Mouse (Mus musculus): ENCODE results near the gene Sept9. TPM values are rescaled to one million over a fixed set of nuclear protein-coding genes. Genes with fewer than 3 reads are reported as not detected.

Gene Sept9
- polyA plus RNA-seq, 1 experiment from 2014 or later = 149 TPM

DNA sequence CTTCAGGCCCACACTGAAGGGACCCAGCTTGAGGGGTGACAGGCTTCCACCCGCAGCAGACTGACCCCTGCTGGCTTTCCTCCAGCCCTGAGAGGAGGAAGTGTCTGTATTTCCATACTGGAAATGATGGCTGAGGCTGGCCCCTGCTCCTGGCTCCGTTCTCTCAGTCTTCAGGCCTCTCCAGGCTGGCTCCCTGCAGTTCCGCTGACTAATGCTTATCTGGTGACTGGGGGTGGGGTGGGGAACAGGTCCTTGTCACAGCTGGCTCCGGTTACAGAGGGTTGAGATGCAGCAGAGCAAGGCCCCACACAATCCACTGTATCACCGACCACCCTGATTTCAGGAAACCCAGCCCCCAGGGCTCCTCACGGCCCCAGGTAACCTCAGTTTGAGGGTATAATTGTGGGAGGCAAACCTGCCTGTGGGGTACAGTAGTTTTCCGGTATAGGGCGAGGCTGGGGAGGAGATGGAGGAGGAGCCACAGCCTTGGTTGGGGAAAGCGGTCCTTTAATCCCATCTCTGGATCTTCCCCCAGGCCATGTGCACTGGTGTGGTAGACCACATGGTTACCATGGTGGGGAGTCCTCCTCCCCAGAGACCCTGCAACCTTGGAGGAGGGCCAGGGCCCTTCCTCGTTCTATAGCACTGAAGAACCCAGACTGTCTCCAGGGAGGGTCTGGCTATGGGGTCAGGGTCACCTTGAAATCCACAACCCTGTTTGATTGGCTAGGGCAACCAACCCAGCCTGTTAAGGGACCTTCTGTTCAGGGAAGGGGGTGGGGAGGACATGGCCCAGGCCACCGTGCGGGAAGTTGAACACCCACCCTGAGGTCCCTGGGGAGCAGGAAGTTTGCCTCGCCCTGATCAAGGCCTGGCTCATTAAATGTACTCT is 108.7 kb downstream of the Sept9 start:
- H3K4me1 ChIP-seq (ENCODE audit: insufficient read depth) = peaks cover 57% of the 10 kb centered on the region
- DNase-seq (peak; percentile 88), ATAC-seq (ENCODE audit: insufficient read depth) (peak; percentile 54)
- no peak overlapping the region for H3K4me3 ChIP-seq (ENCODE audit: low read depth, low read length)
- no peaks in the 10 kb centered on the region for H3K9me3 ChIP-seq (ENCODE audit: low read depth, low read length)
- peak; percentile 43 for TF ChIP-seq CTCF (IDR thresholded peaks at IDR 0.05; ENCODE audit: low read depth)
- no peaks in the 10 kb centered on the region for H3K36me3 ChIP-seq (ENCODE audit: insufficient read depth)
- H3K27ac ChIP-seq (ENCODE audit: low read depth) = peak overlapping the region; percentile 65; the same call in 1 of the 2 replicates
- no peaks in the 10 kb centered on the region for H3K27me3 ChIP-seq (ENCODE audit: insufficient read depth, low read length)
- WGBS = 27% methylated on average over 13 of the region's 13 CpGs
- H3K9ac ChIP-seq = 0 out of 2 replicates have a peak overlapping the region, but pooled peaks have one; percentile 4
- H3K4me2 ChIP-seq = peak overlapping the region; percentile 31; the same call in 1 of the 2 replicates

DNA sequence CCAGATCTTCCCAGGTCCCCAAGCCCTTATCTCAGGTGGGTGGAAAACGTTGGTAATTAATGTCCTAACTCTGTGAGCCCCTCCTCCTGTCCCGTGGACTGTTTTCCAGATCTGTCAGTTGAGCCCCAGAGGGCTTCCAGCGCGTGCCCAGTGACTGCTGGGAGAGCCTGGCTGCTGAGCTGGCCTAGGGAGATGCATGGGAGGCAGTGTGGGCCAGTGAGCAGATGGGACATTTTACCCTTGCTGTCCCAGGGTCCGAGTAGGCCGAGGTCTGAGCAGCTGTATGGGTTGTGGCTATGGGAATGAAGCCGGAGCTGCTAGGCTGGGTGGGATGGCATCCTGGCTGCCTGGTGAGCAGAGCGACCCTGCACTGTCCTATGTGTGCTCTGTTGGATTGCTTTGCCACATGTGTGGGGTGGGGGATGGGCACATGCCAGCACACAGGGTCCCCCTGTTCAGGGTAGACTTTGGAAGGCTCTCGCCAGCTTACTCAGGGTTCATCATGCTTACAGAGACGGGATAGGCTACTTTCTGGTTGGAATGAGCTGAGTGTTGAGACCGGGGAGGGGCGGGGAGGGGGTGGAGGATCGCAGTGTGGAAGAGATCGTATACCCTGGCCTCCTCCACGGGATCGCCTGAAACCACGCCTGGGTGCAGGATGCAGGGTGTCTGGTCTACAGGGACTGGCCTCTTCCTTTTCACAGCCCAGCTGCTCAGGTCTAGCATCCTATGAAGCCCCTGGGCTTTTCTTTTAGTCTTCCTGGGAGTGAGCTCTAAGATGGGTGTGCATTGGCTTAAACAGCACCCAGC is 109.9 kb downstream of the Sept9 start:
- WGBS = 63% methylated on average over 17 of the region's 17 CpGs
- H3K27me3 ChIP-seq (ENCODE audit: insufficient read depth, low read length) = no peaks in the 10 kb centered on the region
- ATAC-seq (ENCODE audit: insufficient read depth) = no peak
- H3K9me3 ChIP-seq (ENCODE audit: low read depth, low read length) = no peaks in the 10 kb centered on the region
- DNase-seq = no peak
- no peak overlapping the region for H3K4me3 ChIP-seq (ENCODE audit: low read depth, low read length)
- H3K4me2 ChIP-seq = no peak overlapping the region
- 0 out of 2 replicates have a peak, but pooled peaks cover under 1% of the 10 kb centered on the region for H3K36me3 ChIP-seq (ENCODE audit: insufficient read depth)
- no peak for TF ChIP-seq CTCF (IDR thresholded peaks at IDR 0.05; ENCODE audit: low read depth)
- peak overlapping the region; percentile 65; the same call in 1 of the 2 replicates for H3K27ac ChIP-seq (ENCODE audit: low read depth)
- peak overlapping the region; percentile 25; the same call in 1 of the 2 replicates for H3K9ac ChIP-seq
- H3K4me1 ChIP-seq (ENCODE audit: insufficient read depth) = peaks cover 66% of the 10 kb centered on the region

DNA sequence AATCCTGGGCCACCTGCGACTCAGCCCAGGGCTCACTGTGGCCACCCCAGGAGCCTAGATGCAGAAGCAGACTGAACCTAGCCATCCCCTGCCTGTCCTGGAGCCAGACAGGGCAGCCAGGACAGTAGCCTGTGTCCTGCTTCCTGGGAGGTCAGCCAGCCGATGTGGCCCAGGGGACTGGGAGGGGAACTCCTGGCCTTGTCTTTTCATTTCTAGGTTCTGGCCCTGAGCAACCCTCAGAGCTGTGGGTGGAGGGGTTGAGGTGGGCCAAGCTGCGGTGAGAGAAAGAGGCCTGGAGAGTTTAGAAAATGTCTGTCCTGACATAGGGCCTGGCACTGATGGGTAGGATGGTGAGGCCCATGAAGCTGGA is 110.4 kb downstream of the Sept9 start:
- H3K4me3 ChIP-seq (ENCODE audit: low read depth, low read length) = no peak overlapping the region
- no peak overlapping the region for H3K4me2 ChIP-seq

DNA sequence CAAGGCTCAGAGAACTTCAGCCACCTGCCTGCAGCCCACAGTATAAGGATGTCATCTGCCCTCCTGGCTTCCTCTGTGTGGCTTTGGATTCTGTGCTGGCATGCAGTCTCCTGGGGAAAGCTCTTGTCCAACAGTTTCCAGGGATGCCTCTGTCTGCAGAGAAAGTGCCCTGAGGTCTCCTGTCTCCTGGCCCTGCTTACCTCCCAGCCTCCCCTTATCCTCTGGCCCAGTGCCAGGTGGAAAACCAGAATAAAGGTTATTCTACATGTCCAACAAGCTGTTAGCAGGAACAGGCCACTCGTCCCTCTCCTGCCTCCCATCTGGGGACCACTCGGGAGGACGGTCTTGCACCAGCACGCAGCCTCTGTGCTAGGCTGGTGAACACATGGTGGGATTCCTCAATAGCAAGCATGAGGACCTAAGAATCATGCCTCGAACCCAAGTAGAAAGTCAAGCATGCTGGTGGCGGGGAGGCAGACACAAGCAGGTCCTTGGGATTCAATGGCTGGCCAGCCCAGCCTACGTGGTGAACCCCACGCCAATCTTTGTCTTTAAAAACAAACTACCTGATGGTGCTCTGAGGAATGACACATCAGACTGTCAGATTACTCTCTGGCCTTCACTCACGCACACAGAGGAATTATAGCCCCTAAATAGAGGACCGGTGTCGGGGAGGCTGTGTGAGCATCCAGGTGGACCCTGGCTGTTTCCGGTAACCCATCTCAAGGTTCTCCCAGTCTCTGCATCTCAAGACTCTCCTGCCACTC is 111.1 kb downstream of the Sept9 start:
- no peak overlapping the region for H3K4me2 ChIP-seq
- no peaks in the 10 kb centered on the region for H3K9me3 ChIP-seq (ENCODE audit: low read depth, low read length)
- H3K4me3 ChIP-seq (ENCODE audit: low read depth, low read length) = no peak overlapping the region
- peak overlapping the region; percentile 94; the same call in 1 of the 2 replicates for H3K27ac ChIP-seq (ENCODE audit: low read depth)
- DNase-seq = no peak
- peaks cover 75% of the 10 kb centered on the region for H3K4me1 ChIP-seq (ENCODE audit: insufficient read depth)
- no peak for TF ChIP-seq CTCF (IDR thresholded peaks at IDR 0.05; ENCODE audit: low read depth)
- no peak for ATAC-seq (ENCODE audit: insufficient read depth)
- 0 out of 2 replicates have a peak, but pooled peaks cover 3% of the 10 kb centered on the region for H3K36me3 ChIP-seq (ENCODE audit: insufficient read depth)
- H3K9ac ChIP-seq = no peak overlapping the region
- H3K27me3 ChIP-seq (ENCODE audit: insufficient read depth, low read length) = no peaks in the 10 kb centered on the region
- WGBS = 76% methylated on average over 12 of the region's 12 CpGs

More for the DNA sequence above, 110.4 kb downstream of the Sept9 start:
- 74% methylated on average over 3 of the region's 3 CpGs for WGBS
- ATAC-seq (ENCODE audit: insufficient read depth) (no peak), DNase-seq (no peak)
- no peak for TF ChIP-seq CTCF (IDR thresholded peaks at IDR 0.05; ENCODE audit: low read depth)
- Histone ChIP-seq H3K36me3 (ENCODE audit: insufficient read depth) (0 out of 2 replicates have a peak, but pooled peaks cover 3% of the 10 kb centered on the region), H3K27ac (ENCODE audit: low read depth) (no peak overlapping the region), H3K9ac (peak overlapping the region; percentile 25; the same call in 1 of the 2 replicates), H3K27me3 (ENCODE audit: insufficient read depth, low read length) (no peaks in the 10 kb centered on the region), H3K4me1 (ENCODE audit: insufficient read depth) (peaks cover 71% of the 10 kb centered on the region), H3K9me3 (ENCODE audit: low read depth, low read length) (no peaks in the 10 kb centered on the region)

DNA sequence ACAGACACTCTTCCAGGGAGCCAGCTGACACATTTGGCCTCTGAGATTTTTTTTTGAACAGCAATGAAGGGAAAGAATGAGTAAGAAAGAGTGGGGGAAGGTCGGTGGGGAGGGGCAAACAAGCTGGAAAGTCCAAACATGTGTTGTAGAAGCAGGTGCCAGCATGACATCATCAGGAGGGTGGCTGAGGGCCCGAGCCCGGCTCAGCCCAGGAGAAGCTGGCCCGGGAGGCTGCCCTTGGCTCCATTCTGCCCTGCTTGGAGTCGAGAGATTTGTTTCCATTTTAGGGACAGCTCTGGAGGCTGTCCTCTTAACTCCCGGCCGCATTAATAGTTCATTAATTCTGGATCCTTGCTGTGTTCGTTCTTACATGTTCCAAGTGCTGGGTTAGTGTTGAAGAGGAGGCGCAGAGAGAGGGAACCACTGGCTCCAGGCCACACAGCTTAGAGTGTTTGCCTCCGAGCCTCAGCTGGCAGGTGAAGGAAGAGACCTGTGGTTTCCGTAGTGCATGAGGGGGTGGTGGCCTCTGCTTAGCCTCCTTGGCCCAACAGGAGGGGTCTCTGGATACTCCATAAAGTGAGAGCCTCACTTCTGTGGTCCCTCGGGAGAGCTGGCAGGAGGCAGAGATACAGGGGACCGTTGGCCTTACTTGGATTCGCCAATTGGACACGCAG is 111.8 kb downstream of the Sept9 start:
- DNase-seq (peak; percentile 57), ATAC-seq (ENCODE audit: insufficient read depth) (no peak)
- no peaks in the 10 kb centered on the region for H3K27me3 ChIP-seq (ENCODE audit: insufficient read depth, low read length)
- no peak for TF ChIP-seq CTCF (IDR thresholded peaks at IDR 0.05; ENCODE audit: low read depth)
- no peaks in the 10 kb centered on the region for H3K9me3 ChIP-seq (ENCODE audit: low read depth, low read length)
- H3K4me2 ChIP-seq = peak overlapping the region; percentile 18; the same call in 1 of the 2 replicates
- peak overlapping the region; percentile 94 for H3K27ac ChIP-seq (ENCODE audit: low read depth)
- H3K4me1 ChIP-seq (ENCODE audit: insufficient read depth) = peaks cover 78% of the 10 kb centered on the region
- WGBS = 38% methylated on average over 15 of the region's 15 CpGs
- no peak overlapping the region for H3K9ac ChIP-seq
- H3K36me3 ChIP-seq (ENCODE audit: insufficient read depth) = 0 out of 2 replicates have a peak, but pooled peaks cover 3% of the 10 kb centered on the region
- H3K4me3 ChIP-seq (ENCODE audit: low read depth, low read length) = no peak overlapping the region
